Mouse (Mus musculus) liver, adult 2 months (tissue): Measurements from ENCODE around the gene Krt222. TPM values are rescaled to one million over a fixed set of nuclear protein-coding genes. Genes with fewer than 3 reads are reported as not detected.
A peak's percentile ranks its signal among the peaks of the same experiment; 100 is the strongest.

ENCODE experiments used
- DNase-seq: peaks from one replicate; pipeline ENCODE4 v3.0.0-alpha.2; 2011; ENCODE audit warnings: low read depth, low spot score; ENCODE audit errors: extremely low read depth
- H3K27ac ChIP-seq: fragments of 200-500 bp; replicated peaks from 2 replicates; pipeline ENCODE4 v1.5.1; 2012; ENCODE audit warnings: low read depth, mild to moderate bottlenecking, control low read depth, inconsistent platforms, low read length; ENCODE audit not compliant: insufficient read depth
- H3K27me3 ChIP-seq: fragments of 200-500 bp; 2 replicates; pipeline ENCODE4 v1.6.1; 2012; ENCODE audit warnings: mild to moderate bottlenecking, moderate library complexity, low read length, inconsistent platforms; ENCODE audit not compliant: control insufficient read depth, insufficient read depth
- H3K36me3 ChIP-seq: fragments of 200-500 bp; 2 replicates; pipeline ENCODE4 v1.6.1; 2012; ENCODE audit warnings: low read length, inconsistent platforms; ENCODE audit not compliant: control insufficient read depth, insufficient read depth
- H3K4me1 ChIP-seq: fragments of 200-500 bp; 2 replicates; pipeline ENCODE4 v1.6.1; 2011; ENCODE audit warnings: low read length; ENCODE audit not compliant: control insufficient read depth, insufficient read depth
- H3K4me3 ChIP-seq: fragments of 200-500 bp; 2 replicates; pipeline ENCODE4 v1.5.1; 2011; ENCODE audit warnings: low read depth, mild to moderate bottlenecking, control low read depth, low read length, moderate library complexity; ENCODE audit not compliant: insufficient read depth
- H3K79me2 ChIP-seq: fragments of 200-500 bp; 2 replicates; pipeline ENCODE4 v1.6.1; 2012; ENCODE audit warnings: inconsistent platforms, mild to moderate bottlenecking, low read length, moderate library complexity; ENCODE audit not compliant: control insufficient read depth, insufficient read depth
- H3K9ac ChIP-seq: fragments of 200-500 bp; 2 replicates; pipeline ENCODE4 v1.6.1; 2012; ENCODE audit warnings: low read depth, mild to moderate bottlenecking, control low read depth, inconsistent platforms, low read length
- CTCF ChIP-seq: fragments of 200-500 bp; IDR thresholded peaks from 2 replicates; pipeline ENCODE4 v1.5.1; 2011; ENCODE audit warnings: low read depth, low read length, control low read depth
- POLR2A ChIP-seq: fragments of 200-500 bp; IDR thresholded peaks from 2 replicates; pipeline ENCODE4 v1.6.1; 2011; ENCODE audit warnings: low read length, control low read depth; ENCODE audit not compliant: insufficient read depth; ENCODE audit errors: extremely low read depth
- WGBS: fragments of 180-500 bp; shearing (Covaris S2); methylation state at CpG from one replicate; pipeline ENCODE4 v1.1.7; 2018; 5-methylcytosine and 5-hydroxymethylcytosine counted together
- polyA plus RNA-seq: library from polyadenylated mRNA; depleted of rRNA; stranded (reverse); fragments of >200 nt; gene quantifications from 2 replicates; pipeline ENCODE4 v1.2.3, GENCODE M21; 2012
- total RNA-seq: library from RNA; depleted of rRNA; stranded (reverse); fragments of >200 nt; gene quantifications from 2 replicates; pipeline ENCODE4 v1.2.3, GENCODE M21; 2014

Krt222 gene
- total and polyA plus RNA-seq, 2 experiments: 0.09 TPM; not detected in 1

DNA sequence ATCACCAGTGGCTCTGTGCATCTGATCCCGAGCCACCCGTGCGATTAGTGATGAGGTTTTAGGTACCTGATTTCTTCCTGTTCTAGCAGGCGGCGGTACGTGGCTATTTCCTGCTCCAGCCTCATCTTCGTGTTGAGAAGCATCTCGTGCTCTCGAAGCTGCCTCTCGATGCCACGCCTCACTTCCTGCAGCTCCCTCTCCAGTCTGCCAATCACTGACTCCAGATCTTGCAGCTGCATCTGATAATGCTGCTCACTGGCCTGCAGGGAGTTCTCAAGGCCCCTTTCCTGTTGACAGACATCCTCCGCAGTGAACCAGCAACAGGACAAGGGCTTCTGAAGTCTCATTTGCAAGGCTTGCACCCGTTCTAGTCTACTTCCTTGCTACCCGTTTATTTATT lies 5.4 kb downstream of the Krt222 start:
- H3K9ac ChIP-seq: no peak overlapping the region
- no peak overlapping the region for H3K4me3 ChIP-seq
- DNase-seq: no peak
- no peaks in the 10 kb centered on the region for H3K79me2 ChIP-seq
- H3K27ac ChIP-seq: no peak overlapping the region
- TF ChIP-seq POLR2A (no peak), CTCF (no peak)
- H3K4me1 ChIP-seq: no peaks in the 10 kb centered on the region; the same call in 1 of the 2 replicates
- H3K36me3 ChIP-seq: no peaks in the 10 kb centered on the region
- H3K27me3 ChIP-seq: no peaks in the 10 kb centered on the region
- 65% methylated on average over 14 of the region's 14 CpGs for WGBS

DNA sequence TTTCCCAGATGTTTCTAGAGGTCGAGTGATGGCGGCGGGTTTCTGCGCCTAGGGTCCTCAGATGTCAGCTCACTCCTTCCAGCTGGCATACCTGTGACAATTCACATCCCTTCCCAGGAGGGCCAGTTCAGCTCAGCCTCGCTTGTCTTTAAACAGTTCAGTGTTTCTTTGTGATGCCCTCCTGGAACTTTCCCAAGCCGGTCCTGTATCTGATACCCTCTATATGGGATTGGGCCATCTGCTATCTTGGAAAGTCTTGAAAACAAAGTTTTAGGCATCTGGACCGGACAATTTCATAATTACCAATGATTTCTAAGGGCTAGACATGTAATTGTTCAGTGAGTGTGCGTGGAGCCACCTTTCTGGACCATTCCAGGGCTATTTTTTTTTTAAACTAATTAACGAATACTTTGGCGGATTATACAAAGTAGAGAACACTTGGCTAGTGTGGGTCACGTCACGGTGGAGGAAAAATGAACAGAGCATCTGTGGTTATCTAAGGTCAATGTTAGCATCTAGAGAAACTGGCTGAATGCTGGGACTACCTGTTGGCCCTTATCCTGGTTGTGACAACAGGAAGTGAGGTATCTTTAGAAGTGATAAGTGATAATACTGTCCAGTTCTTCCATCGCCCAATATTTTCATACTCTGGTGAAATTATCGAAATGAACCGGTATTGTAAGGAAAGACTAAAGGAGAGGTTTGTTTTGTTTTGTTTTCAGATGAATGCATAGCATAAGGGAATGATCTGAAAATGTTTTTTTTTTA lies 12.7 kb downstream of the Krt222 start:
- WGBS: 34% methylated on average over 15 of the region's 15 CpGs
- H3K27ac ChIP-seq: no peak overlapping the region; the same call in 1 of the 2 replicates
- H3K36me3 ChIP-seq: peaks cover 12% of the 10 kb centered on the region
- H3K79me2 ChIP-seq: peaks cover 10% of the 10 kb centered on the region; the same call in 1 of the 2 replicates
- peaks cover 5% of the 10 kb centered on the region for H3K4me1 ChIP-seq
- peak overlapping the region; percentile 98 for H3K4me3 ChIP-seq
- peak overlapping the region; percentile 98 for H3K9ac ChIP-seq
- no peak for DNase-seq
- no peaks in the 10 kb centered on the region for H3K27me3 ChIP-seq
- TF ChIP-seq CTCF (no peak), POLR2A (no peak)

DNA sequence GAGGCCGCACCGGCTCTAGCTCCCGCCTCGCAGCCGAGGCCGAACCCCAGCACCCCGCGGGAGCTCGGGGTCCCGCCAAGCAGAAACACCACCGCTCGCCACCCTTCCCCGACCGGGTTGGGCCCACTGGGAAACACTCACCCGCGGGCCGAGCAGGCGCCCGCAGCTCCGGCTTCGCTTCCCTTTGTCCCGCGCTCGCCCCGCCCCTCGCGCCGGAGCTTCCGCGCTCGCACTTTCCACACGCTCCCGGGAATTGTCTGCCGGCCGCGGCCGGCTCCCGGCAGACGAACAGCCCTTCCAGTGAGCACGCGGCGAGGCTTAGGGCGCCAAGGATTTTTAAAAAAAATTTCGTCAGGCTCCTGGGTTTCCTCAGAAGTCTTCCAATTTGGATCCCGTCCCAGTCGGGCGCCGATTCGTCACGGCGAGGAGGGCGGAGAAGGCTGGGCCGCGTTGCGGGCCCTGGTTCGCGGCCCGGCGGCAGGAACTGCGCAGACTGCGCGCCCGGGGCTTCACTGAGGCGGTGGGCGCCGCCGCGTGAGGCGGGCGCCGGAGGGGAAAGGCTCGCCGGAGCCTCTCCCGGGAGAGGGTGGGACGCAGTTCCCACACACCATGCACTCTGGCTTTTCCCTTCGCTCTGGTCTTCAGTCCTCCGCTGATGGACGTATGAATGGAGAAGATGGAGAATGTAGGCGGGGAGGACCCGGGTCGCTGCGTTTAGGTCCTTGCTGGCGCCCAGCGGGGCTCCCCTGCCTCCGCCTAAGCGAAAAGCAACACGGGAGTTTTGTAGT lies 13.4 kb downstream of the Krt222 start, which contains the start of gene Smarce1:
Smarce1 (minus strand) TSS at position 757 of the 788 bp plus-strand sequence.
- TF ChIP-seq POLR2A: 0 out of 2 replicates have a peak, but pooled peaks have one; percentile 4
- TF ChIP-seq CTCF: no peak
- DNase-seq: peak; percentile 60
- Histone ChIP-seq H3K4me3 (peak within 1 kb of the TSS; percentile 98), H3K27ac (peak within 1 kb of the TSS; percentile 90), H3K27me3 (no peaks in the 10 kb centered on the region), H3K79me2 (peaks cover 10% of the 10 kb centered on the region; the same call in 1 of the 2 replicates), H3K36me3 (peaks cover 15% of the 10 kb centered on the region), H3K4me1 (peaks cover 5% of the 10 kb centered on the region), H3K9ac (peak within 1 kb of the TSS; percentile 98)
- under 1% methylated on average over 85 of the region's 87 CpGs for WGBS

DNA sequence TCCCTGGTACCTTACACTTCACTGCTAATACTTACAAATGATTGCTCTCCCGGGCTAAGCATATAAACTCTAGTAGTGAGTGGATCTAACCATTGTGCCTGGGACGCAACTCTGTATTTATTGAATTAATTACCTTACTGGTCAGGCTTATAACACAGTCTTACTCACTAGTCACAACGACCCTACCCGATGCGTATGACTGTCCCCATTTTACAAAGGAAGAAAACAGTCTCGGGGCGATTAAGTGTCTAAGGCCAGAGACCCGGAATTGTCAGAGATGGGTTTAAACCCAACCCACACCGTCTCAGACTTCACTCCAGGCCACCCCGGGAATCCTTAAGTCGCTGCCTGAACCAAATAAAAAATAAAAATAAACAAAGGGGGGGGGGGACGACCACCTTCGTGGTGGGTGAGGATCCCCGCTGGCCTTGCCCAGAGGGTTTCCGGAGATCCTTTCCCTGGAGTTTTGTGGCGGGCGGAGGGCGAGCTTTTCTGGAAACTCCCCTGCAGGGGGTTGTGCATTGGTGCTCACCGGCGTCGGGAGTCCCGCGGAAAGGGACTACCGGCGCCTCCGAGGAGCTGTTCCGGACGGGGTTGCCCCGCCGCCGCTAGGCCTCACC lies 14.1 kb downstream of the Krt222 start:
- TF ChIP-seq POLR2A (no peak), CTCF (no peak)
- Histone ChIP-seq H3K27me3 (no peaks in the 10 kb centered on the region), H3K4me3 (peak overlapping the region; percentile 98), H3K4me1 (peaks cover 5% of the 10 kb centered on the region), H3K79me2 (peaks cover 10% of the 10 kb centered on the region; the same call in 1 of the 2 replicates), H3K9ac (peak overlapping the region; percentile 98), H3K27ac (peak overlapping the region; percentile 90), H3K36me3 (peaks cover 19% of the 10 kb centered on the region)
- no peak for DNase-seq
- under 1% methylated on average over 31 of the region's 31 CpGs for WGBS

DNA sequence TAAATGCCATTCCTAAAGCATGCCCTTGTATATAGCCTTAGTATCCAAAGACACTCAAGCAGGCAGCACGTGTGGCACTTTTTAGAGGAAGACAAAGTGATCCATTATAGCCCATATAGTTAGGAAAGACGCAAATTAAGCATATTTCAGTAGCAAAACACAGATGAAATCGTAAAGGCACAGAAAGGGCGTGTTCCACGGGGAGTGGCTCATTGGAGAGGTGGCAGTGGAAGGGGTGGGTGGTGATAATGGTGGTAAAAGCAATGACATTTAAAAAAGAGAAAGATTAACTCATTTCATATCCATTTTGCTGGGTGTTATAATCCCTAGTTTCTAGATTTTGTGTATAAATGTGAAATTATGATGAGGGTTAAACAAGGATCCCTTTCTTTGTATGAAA lies 17.6 kb downstream of the Krt222 start:
- Histone ChIP-seq H3K27ac (no peak overlapping the region), H3K4me3 (no peak overlapping the region), H3K27me3 (no peaks in the 10 kb centered on the region), H3K9ac (no peak overlapping the region), H3K36me3 (peaks cover 38% of the 10 kb centered on the region), H3K79me2 (peaks cover 10% of the 10 kb centered on the region; the same call in 1 of the 2 replicates), H3K4me1 (peaks cover 5% of the 10 kb centered on the region)
- WGBS: 89% methylated on average over 5 of the region's 5 CpGs
- DNase-seq: no peak
- TF ChIP-seq CTCF (no peak), POLR2A (no peak)
